Mouse (Mus musculus): ENCODE measurements around the gene Lrrc17. TPM values are rescaled to one million over a fixed set of nuclear protein-coding genes. Genes with fewer than 3 reads are reported as not detected.
"Not testable (repeated sequence)": the region's sequence is repeated elsewhere in the genome, so short reads cannot be mapped to it uniquely, and the experiment has no call there.

The Lrrc17 gene
- total RNA-seq, 2 experiments from 2014 or later, result 0.35 to 0.64 TPM

DNA sequence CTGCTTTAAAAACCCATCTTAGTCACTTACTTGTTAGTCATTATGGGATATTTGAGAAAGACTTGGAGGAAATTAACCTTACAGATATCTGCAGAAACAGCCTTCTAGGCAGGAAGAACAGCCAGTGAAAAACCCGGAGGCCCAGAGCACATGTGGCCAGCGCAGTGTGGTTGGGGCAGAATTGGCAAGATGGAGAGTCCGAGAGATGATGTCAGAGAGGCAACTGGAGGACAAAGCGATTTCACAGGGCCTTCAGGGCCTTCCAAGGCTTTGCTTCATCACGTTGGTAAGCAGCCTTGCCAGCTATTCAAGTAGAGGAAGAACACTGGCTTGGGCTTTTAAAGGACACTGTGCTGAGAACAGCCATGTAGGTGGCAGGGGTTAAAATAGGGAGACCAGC is 10.4 kb upstream of the Lrrc17 start:
- DNase-seq (ENCODE audit: low spot score in 2 of 2), result no peak

DNA sequence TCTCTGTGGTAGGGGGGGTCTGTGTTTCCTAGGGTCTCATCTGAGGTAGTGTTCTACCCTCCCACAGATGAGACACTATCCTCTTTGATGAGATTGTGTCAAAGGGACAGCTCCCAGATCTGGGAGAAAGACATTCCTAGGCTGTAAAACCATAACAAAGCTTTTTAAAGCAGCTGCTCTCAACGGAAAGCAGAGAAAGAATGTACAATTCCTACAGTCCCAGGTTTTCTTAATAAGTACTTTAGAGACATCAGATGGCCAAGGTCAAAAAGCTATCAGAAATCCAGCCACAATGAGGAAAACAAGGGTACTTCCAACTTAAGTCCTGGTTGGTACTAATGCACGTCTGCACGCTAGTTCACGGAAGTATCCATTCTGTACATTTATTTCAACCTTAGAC is 1.1 kb upstream of the Lrrc17 start:
- DNase-seq (ENCODE audit: low spot score in 2 of 2), result no peak

DNA sequence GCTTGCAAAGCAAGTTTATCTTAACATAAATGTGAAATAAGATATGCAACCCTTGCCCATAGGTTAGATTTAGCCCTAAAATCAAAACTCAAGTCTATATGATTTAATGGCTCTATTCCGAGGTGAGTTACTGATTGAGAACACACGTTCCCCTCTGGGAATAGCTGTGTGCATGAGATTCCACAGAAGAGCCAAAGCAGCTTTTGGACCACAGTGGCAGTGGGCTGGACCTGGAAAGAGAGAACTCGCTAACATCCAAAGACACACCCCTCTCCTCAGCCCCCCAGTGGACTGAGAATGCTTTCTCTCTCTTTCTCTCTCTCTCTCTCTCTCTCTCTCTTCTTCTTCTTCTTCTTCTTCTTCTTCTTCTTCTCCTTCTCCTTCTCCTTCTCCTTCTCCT is 1.5 kb downstream of the Lrrc17 start:
- no peak for DNase-seq (ENCODE audit: low spot score in 2 of 2)

DNA sequence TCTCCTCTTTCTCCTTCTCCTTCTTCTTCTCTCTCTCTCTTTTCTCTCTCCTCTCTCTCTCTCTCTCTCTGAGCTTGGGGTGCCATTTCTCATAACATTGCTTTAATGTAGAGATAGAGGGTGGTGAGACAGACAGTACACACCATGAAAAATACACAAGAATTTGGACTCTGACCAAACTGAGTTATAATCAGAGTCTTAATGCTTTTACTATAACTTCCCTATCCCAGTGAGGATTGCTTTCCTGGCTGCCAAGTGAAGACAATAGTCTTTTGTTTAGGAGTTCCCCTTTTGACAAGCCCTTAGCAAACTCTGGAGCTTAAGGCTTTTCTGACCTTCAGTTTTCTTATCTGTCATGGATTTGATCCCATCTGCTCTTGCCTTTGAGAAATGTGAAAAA is 1.9 kb downstream of the Lrrc17 start:
- no peak for DNase-seq (ENCODE audit: low spot score in 2 of 2)

DNA sequence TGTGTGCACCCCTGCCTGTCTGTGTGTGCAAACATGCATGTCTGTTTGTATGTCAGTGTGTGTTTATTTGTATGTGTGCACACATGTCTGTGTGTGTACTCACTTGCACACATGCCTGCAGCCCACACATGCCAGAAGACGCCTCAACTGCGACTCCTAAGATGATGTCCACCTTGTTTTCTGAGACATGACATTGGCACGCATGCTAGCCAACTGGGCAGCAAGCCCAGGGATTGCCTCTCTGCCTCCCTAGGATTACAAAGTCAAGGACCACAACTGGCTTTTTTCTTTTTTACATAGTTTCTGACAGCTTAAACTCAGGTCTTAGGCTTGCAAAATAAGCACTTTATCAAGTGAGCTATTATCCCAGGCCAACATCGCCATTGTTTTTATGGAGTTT is 2.4 kb downstream of the Lrrc17 start:
- DNase-seq (ENCODE audit: low spot score in 2 of 2), result no peak

DNA sequence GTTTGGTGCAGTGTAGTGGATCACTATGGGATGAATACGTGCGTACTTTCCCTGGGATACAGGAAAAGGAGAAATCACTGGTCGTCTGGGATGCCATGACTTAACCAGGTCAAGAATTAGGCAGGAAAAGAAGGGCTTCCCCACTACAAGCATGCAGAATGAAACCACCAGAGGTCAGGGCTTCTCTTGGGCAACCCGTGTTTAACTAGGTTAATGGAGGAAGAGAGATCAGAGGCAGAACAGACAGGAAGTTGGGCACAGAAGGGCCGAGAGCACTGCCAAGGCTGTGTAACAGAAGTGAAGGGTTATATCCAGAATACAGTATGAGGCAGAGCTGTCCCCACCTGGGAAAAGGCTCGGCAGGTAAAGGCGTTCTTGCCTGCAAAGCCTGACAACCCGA is 3.6 kb downstream of the Lrrc17 start:
- DNase-seq (ENCODE audit: low spot score in 2 of 2), result no peak

DNA sequence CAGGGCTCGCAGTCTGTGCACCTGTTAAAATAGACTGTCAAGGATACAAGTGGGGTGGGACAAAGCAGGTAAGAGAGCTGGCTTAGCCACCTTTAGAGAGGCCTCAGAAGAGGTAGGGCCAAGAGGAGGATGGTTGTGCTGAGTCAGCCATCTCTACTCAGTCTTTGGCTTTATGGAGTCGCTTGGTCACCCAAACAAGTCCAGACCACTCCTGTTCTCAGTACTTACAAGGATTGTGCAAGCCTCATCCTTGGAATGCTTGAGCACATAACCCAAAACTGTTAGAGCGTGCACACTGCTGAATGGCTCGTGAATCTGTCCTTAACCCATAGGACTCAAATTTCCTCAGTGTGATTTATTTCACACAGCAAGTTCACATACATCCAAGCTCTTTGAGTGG is 10.3 kb downstream of the Lrrc17 start:
- no peak for DNase-seq (ENCODE audit: low spot score in 2 of 2)

DNA sequence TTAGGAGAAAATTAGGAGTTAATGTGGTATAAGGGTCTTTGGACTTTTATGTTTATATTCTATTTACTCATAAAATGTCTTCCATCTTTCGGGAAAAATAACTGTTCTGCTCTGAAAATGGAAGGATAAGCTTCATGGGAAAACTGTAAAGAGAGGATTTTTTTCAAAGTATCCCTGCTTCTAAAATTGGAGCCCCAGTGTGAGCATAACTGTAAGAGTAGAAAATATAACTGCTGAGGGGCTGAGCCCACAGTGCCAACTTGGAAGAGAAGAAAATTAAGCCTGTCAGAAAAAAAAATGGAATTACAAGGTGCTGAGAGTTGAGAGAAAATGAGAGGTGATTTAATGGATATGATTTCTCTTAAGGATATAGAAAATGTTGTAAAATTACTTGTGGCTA is 11.4 kb downstream of the Lrrc17 start:
- no peak for DNase-seq (ENCODE audit: low spot score in 2 of 2)

DNA sequence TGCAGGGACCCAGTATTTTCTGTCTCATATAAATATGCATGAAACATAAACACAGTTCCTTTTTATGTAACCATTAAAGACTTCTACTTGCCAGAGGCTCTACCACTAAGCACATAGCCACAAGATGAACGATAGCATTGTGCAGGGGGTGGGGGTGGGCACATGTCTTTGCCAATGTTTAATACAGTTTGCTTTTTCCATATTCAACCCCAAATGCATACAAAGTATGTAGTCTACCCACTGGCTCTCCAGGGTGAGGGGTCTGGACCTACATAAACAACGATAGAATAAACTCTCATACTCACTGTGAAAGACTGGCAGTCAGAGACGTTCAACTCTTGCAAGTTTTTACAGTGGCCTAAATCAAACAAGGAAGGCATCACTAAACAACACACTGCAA is 13.1 kb downstream of the Lrrc17 start:
- no peak for DNase-seq (ENCODE audit: low spot score in 2 of 2)

DNA sequence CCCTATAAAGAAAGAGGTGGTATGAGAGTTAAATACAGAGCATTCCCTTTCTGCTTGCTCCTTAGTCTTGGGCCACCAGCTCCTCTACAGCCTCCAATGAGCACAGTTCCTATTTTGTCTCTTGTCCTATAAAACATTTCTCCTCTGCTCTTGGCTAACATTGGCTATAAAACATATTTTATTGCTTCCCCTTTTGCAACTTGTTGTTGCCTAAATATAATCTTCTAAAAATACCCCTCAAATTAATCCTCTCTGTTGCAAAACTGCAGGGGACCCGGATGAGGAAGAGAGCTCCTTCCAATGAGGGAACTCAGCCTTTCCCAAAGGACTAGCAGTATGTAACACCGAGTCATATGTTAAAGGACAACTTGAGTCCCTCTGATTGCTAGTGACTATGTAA is 20.6 kb downstream of the Lrrc17 start:
- no peak for DNase-seq (ENCODE audit: low spot score in 2 of 2)

DNA sequence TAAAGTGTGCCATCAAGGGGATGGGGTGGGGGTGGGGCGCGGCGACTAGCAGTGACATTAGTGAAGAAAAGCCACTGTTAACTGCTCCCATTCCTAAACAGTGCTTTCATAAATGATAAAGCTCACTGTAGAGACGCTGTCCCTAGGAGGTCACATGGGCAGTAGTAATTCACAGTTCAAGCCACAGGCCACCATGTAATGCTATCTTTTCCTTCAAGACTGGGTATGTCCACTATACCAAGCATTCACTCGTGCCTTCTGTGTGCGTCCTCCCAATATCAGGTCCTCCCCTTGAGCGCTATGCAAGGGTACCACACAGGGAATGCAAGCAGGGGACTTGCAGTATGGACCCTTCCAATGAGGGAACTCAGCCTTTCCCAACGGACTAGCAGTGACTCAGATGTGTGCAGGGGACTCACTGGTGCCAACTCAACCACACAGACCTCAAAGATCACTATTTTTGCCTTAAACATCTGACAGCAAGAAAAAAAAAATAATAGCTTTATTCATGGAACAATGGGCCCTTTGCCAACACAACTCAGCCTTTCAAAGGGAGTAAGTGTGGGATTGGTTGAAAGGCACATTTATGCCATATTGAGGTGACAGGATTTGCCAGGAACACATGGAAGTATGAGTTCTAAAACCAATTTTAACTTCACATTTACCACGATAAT is 22.2 kb downstream of the Lrrc17 start:
- peak; percentile 13 to 52 for DNase-seq (ENCODE audit: low spot score in 2 of 2)

DNA sequence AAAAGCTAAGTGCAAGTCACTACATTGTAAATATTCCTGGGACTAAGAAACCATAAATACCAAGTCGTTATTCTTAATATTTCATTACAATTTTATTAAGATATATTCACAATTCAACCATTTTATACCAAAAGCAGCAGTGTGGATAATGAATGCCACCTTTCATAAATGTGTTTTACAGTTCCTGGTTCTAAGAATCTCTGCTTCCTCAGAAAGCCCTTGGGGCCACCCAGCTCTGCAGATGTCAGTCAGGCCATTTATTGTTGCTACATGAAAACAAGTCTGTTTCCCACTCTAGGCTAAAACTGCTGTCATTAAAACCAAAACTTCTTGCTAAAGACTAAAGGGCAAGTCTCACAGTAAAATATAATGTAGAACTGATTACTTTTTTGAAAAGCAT is 24.4 kb downstream of the Lrrc17 start:
- DNase-seq (ENCODE audit: low spot score in 2 of 2), result no peak

DNA sequence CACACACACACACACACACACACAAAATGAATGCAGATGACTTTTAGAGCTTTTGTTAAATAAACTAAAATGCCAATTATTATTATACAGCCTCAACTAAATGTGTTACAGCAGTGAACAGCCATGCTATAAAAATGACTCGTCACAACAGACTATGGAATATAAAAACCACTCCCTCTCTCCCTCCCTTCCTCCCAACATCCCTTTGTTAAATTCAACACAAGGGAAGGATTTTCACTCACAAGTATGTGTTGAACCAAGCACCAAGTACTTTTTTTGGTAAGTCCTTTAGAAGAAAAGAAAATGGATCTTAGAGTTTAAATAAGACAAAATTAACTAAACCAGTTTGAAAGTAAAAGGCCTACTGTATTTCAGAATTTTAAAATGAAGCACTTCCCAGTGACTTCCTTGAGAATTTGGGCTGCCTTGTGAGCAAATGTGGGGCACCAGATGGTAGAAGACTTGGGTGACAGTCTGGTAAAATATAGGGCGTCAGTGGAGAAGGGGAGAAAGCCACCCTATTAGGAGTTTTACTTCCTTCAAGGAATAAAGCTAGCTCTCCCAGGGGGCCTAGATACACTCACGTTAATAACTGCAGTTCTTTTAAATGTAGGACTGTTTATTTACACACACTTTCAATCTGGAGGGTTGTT is 29.5 kb downstream of the Lrrc17 start:
- no peak for DNase-seq (ENCODE audit: low spot score in 2 of 2)

DNA sequence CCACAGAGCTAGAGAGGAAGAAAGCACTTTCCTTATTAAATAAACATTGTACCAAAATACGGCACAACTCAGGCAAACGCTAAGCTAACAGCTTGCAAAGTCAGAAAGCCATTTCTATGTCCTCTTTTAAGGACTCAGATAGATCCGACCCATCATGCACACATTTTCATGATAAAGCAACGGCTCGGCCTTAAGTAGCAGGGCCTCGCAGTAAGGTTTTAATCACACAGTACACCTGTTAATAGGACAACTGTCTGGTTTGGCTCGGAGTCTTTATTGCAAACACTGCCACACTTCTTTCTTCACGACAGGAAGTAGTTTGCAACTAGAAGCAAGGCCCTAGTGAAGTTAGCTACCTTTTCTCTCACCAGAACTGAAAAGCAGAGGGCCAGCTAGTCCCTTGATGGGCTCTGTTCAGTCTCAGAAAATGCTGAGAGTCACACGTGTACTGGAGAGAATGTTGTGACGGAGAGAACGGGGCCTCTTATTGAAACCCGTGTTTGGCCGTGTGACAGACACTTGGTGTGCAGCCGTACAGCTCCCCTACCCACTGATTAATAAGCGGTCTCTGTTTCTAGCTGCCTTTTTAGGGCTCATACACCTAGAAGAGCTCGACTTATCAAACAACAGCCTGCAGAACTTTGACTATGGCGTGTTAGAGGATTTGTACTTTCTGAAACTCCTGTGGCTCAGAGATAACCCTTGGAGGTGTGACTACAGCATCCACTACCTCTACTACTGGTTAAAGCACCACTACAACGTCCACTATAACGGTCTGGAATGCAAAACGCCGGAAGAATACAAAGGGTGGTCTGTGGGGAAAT is 31.2 kb downstream of the Lrrc17 start:
- DNase-seq (ENCODE audit: low spot score in 2 of 2), result no peak

DNA sequence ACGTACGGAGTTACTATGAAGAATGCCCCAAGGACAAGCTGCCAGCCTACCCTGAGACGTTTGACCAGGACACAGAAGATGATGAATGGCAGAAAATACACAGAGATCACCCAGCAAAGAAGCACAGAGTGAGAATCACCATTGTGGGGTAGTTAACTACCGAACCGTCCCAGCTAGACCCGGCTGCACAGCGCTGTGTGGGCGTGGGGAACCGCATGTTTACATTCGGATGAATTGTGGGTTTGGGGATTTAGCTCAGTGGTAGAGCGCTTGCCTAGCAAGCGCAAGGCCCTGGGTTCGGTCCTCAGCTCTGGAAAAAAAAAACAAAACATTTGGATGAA is 31.8 kb downstream of the Lrrc17 start:
- DNase-seq (ENCODE audit: low spot score in 2 of 2), result no peak

DNA sequence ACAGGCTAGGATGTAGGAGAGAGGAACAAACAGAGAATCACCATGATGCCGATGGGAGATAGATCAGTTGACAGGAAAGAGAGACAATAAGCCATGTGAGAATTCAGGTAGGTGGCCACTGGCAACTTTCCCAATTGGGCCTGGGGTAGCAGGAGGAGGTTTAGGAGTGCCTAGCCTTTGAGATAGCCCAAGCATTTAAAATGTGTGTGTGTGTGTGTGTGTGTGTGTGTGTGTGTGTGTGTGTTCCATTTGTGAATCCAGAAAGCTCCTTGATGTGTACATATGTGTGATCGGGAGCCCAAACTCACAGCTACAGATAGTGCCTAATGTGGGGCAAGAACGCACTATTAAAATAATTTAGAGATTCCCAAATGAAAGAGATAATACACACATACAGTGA is 34.8 kb downstream of the Lrrc17 start:
- no peak for DNase-seq (ENCODE audit: low spot score in 2 of 2)

DNA sequence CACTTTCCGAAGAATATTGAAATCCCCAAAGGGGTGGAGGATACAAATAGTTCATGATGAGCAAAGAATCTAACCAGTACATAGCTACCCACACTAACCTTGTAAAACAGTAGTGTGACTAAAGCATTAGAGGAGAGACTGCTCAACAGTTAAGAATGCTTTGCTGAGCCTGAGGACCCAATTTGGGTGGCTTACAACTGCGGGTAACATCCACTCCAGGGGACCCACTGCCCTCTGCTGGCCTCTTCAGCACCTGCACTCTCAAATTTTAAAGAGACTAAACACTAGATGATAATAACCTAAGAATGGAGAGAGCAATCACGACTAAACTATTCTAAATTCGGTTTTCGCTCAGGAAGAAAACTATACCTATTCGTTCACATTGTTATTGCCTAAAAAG is 43.4 kb downstream of the Lrrc17 start:
- peak in 1 of 2 experiments; percentile 36 for DNase-seq (ENCODE audit: low spot score in 2 of 2)

DNA sequence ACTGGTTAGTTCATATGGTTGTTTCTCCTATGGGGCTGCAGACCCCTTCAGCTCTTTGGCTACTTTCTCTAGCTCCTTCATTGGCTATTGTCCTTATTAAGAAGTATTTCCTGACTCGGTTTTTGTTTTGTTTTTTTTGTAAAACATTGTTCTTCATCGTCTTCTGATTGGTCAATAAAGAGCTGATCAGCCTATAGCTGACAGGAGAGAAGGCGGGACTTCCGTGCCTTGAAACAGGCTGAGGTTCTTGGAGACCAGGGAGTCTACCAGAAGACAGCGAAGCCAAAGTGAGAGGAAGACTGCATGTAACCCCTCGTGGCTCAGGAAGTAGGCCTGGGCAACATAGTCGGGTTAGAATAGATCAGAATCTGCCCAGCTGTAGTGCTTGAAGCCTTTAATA is 44.3 kb downstream of the Lrrc17 start:
- no peak for DNase-seq (ENCODE audit: low spot score in 2 of 2)

DNA sequence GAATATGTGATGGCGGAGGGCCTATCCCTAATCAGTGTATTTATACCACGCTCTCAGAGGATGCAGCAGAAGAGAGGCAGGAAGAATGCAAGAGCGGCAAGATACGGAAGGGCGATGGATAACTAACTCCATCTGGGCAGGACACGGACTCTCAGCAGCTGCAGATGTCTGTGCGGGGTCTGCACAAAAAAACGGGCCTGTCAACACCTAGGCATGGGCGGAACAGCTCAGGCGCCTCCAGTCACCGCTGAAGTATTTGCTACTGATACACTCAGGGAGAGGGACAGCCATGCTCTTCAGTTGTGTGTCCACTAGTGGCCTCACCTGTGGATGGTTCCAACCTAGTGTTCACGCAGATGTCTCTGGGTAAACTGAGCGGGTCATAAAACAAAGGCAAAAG is 44.9 kb downstream of the Lrrc17 start:
- no peak for DNase-seq (ENCODE audit: low spot score in 2 of 2)

DNA sequence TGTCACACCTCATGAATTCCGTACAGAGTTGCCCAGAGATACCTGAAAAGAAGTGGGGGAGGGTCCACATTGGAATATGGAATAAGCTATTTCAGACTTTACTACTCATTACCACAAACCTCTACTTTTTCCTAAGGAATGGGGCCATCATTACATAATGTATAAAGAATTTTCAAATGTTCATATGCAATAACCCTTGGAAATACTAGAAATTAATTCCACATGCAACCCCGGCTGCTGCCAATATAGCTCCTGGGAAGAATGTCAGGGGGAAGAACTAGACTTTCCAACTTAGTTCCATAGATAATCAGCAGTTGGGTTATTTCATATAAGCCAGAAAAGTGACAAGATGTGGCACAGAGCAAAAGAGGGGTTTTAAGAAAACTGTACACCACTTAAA is 48.7 kb downstream of the Lrrc17 start:
- DNase-seq (ENCODE audit: low spot score in 2 of 2), result no peak

DNA sequence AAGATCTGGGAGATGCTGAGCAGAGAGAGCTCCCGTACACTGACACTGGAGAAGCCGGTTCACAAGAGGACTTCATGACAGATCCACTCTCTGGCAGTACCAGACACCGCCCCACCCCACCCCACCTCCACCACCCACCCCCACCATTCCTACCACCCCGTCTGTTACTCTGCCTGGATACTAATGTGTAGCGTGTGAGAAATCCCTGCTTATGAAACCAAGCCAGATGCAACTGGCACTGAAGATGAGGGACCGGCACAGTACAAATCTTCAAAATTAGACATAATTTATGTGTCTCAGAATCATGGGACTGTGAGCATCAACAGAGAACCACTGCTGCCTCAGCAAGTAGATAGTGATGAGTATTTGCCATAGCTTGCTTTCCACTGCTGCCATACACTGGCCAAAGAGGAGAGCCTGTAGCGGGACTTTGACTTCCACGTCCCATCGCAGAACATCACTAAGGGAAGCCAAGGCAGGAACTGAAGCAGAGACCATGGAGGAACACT is 49.9 kb downstream of the Lrrc17 start:
- DNase-seq (ENCODE audit: low spot score in 2 of 2), result peak in 1 of 2 experiments; percentile 21

DNA sequence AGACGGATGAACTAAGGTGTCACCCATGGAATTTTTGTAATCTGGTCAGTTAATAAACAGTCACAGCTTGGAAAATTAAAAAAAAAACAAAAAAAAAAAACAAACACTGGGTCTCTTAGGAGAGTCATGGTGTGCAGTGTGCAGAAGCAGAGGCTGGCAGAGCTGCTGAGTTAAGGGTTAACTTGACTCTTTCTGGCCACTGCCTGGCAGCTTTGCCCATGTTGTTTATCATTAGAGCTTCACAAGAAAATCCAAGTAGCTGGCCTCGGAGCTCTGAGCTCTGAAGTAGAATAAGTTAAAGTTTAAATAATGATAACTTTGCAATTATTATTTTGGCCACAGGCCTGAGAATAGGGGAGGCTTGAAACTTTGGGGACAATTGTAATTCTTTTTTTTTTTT is 56.2 kb downstream of the Lrrc17 start:
- not testable (repeated sequence) for DNase-seq (ENCODE audit: low spot score in 2 of 2)

Data from layer of hippocampus, postnatal 14 days (tissue).